Mouse (Mus musculus) urinary bladder, postnatal 10 days (tissue): ENCODE measurements around the gene Pgm1.

Experiments used
- DNase-seq: peaks from one replicate; pipeline ENCODE4 v3.0.0; 2022; ENCODE audit warnings: low spot score

Pgm1 gene

DNA sequence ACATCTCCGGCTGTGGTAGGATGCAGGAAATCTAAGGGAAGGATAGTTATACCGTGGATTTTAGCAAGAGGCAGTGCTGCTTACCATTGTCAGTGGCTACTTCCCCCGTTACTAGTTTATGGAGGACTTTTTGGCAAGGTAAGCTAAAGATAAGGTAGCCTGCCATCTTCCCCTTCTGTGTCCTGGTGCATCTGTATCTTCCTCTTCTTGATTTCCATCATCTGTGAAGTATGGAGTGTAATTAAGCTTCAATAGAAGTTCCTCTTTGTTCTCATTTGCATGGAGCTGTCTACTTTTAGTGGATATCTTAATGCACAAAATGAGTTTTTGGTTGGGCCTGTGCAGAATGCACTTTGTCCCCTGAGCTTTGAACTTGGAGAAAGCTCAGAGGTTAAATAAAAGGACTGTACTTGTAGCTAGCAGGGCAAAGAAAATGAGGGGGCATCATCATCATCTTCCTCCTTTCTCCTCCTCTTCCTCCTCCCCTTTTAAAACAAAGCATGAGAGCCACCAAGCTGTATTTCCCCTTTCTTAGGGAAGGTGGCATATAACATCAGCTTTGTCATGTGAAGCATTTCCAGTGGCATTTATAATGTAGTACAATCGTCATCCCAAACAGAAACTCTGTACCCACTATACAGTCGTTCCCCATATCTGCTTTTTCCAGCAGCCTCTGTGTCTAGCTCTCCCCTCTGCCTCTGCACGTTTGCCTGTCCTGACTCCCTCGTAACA, 29.0 kb downstream of the Pgm1 start:
- DNase-seq = no peak

DNA sequence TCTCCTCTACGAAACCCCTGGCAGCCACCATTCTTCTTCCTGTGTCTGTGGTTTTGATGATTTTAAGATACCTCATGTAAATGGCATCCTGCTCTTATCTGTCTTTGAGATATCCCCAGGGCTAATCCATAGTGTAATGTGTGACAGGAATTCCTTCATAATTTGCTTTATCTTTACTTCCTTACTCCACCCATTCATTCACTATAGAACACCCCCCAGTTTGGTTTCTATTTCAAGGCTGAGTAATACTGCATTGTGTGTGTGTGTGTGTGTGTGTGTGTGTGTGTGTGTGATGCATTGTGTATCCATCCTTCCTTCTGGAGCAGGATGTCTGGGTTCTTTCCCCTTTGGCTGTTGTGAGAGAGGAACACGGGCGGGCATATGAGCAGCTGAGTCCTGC, 30.1 kb downstream of the Pgm1 start:
- DNase-seq = no peak

DNA sequence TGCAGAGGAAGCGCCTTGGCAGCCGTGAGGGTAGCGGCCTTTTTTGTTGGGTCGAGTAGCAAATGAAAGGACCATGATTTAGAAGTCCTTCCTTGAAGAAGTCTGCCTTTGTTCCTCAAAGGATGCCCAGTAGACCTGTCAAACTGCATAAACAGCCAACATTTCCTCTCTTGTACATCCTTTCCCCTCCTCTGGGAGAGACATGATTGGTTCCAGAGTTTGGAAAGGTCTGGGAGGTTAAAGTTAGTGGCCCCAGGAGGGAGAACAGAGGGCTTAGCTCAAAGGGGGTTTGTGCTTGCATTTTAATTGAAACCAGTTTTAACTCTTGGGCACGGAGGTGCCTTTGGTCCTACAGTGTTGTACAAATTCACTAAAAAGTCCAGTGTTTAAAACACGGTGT, 37.3 kb downstream of the Pgm1 start:
- DNase-seq = no peak

DNA sequence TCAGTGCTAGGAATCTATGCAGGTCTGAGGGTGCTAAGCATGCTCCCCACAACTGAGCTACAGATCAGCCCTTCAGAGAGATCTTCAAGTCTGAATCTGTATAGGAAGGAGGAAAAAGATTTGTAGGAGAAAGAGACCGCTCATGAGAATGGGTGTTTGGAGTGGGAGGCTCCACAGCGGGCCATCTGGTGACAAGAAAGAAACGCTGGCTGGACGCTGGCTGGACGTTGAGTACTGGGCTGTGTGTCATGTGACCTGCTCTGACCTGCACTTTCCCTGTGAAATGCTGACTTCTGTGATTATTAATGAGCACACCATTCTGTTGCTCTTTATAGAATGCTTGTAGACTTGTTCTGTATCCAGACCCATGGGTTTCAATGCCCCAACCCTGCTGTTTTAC, 40.1 kb downstream of the Pgm1 start:
- DNase-seq = no peak

DNA sequence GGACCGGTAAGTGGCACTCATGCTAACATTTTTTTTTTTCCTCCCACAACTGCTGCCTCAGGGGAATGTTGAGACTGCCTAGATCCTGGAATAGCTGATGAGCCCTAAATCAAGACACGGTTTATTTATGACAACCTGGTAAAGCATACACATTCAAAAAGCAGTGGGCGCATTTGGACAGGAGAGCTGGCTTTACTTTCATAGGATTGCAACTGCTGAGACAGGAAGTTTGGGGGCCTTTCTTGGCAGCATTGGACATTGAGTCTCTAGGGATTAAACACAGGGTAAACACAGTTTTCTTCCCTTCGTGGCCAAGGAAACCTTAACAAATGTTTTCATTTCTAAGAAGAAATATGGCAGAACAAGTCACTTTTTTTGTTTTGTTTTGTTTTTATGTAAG, 40.9 kb downstream of the Pgm1 start:
- DNase-seq = no peak

DNA sequence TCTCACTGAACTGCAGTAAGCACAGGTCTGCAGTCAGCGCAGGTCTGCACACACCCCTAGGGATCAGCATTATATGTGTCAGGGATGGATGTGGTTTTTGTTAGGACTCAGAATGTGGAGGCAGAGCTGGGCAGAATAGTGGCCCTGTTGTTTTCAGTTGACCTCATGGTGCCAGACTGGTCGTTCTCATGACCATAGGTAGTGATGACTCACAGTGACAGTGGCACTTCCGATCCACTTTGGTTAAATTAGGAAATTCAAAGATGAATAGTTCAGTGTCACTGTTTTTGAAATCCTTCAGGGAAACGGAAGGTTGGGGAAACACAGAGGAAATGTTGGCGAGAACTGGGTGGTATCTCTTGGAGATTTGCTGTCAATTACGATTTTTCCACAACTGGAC, 43.7 kb downstream of the Pgm1 start:
- no peak for DNase-seq

DNA sequence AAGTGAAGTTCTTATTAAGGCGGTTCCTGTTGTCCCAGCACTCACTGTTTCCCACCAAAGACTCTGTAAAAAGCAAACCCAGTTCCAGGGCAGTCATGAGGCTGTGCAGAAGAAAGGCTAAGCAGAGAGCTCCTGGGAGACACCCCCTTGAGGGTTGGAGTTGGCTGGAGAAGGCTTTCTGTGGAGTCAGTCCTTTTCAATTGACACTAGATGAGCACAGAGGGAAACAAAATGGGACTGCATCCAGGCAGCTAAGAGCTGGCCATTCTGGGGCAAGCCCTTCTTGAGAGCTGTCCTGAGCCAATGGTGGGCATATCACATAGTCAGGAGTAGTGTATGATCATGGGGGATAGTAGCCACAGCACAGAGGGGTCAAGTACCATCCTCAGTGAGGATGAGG, 44.7 kb downstream of the Pgm1 start:
- DNase-seq = no peak

DNA sequence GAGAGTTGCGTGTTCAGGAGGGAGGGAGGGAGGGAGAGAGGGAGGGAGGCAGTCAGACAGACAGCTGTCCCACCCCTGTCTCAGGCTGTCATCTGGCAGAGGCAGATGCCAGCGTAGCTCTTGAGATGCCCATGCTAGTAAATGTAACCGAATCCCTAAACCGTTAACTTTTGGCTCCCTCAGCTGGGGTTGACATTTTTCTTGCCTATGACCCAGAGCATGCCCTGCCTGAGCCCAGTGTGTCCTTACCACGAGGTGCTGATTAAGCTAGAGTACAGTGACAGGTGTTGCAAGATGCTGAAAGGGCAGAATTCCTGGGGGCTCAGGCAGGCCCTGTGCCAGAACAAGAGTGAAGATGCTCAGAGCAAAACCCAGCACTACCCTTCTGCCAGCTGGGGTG, 45.2 kb downstream of the Pgm1 start:
- no peak for DNase-seq

DNA sequence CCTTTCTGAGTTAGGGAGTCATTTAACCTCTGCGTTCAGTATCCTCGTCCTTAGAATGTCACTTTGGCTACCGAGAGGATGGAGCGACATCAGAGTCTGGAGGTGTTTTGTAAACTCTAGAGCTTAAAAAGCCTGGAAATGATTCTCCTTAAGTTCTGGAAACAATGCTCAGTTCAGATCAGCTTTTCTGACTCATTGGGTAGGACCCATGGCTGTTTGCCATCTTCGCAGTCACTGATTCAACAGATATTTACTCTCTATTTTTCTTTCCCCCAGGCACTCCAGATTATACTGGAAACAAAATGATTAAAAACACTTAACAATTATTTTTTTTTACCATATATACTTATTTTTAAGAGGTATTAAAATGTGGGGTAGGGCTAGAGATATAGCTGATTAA, 50.1 kb downstream of the Pgm1 start:
- DNase-seq = no peak

DNA sequence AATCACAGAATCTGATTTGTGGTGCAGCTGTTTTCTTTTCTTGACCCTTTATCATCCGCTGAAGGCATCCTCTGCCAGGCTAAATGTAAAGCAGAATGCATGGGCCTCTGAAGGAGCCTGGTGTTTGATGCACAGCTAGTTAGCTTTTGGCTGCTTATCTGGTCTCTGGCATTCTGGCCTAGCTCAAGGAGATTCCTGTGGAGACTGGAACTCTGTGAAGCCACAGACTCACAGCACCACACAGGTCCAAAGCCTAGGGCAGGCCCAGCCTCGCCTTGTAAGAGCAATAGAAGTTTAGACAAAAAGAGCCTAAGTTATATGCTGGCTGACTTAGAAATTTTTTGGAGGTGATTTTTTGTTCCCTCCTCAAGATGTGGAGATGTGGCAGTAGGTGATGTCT, 52.0 kb downstream of the Pgm1 start:
- DNase-seq = no peak

DNA sequence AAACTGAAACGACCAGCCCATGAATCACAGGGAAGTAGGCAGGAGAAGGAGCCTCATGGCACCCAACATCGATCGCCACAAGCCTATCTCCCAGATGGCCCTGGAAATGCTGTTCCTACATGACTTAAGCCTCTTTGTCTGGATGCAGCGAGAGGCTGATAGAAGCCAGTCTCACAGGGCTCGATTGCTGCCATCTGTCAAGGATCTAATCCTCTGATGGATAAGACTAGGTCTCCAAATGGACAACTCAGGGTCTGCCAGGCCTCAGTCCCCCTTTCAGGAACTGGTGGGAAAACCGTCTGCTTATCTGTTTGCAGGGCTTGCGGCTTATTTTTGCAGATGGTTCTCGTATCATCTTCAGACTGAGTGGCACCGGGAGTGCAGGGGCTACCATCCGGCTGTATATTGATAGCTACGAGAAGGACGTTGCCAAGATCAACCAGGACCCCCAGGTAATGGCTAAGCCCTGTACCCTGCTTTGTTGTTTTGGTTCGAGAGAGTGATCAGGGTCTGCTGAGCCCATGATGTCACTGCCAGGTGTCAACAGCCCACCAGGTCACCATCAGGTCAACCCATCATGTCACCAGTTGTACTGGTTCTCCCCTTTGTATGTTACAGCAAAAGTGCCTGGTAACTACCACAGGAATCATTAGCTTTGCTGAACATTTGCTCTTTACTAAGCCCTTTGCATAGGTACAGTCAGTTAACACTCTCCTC, 54.6 kb downstream of the Pgm1 start:
- DNase-seq = no peak

DNA sequence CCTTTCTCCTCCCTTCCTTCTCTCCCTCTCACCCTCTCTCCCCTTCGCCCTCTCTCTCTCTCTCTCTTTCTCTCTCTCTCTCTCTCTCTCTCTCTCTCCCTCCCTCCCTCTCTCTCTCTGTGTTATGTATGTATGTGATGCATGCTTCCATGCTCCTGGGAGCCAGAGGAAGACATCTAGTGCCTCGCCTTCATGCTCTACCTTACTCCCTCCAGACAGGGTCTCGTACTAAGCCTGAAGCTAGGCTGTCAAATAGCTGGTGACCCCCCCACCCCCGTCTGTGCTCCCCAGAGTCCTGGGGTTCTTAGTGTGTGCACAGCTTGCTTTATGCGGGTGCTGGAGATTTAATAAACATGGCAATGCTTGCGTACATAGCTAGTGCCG, 55.1 kb downstream of the Pgm1 start:
- DNase-seq = no peak

DNA sequence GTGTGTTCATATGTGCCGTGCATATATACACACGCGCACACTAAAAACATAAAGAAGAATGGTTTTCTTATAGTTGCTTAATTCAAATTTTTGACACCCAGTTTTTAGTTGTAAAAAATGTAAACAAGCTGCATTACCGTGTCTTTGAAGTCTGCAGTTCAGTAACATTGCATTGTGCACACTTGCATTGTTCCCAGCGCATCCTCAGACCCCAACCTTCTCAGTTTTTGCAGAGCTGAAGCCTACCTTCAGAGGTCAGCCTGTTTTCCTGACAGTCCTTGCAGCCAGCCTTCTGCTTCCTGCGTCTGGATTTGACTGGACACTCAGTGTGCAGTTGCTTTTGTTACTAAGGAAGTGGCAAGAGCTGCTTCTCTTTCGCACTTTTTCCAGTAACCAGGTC, 55.9 kb downstream of the Pgm1 start:
- DNase-seq = no peak

DNA sequence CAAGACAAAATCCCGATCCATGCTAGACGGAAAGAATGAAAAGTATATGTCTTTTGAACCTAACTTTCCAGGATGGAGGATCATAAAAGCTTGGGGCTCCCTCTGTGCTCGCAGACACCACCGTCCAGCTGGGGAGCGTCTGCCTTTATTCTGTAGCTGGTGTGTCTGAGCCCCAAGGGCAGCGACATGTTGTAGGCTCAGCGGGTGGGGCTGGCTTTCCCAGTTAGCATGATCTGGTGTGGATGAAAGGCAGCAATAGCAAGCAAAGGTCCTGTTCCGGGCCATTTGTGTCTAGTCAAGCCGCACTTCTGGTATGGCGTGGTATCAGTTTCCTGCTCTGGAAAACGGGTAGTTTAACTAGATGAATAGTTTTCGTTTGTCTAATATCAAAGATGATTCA, 56.4 kb downstream of the Pgm1 start:
- DNase-seq = no peak

DNA sequence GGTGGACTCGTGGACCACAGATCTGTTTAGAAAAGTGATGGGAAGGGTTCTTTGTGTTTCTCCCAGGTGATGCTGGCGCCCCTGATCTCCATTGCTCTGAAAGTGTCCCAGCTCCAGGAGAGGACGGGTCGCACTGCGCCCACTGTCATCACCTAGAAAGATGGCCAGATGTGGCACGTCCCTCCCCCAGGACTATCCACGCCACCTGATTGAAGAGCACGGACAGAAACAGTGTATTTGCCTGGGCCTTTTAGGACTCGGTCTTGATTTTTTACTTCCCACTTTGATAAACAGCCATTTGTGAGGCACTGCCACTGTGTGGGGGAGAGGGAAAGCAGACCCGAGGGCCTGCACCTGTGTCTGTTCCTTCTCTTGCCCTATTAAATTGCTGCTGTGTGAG, 57.4 kb downstream of the Pgm1 start:
- no peak for DNase-seq

DNA sequence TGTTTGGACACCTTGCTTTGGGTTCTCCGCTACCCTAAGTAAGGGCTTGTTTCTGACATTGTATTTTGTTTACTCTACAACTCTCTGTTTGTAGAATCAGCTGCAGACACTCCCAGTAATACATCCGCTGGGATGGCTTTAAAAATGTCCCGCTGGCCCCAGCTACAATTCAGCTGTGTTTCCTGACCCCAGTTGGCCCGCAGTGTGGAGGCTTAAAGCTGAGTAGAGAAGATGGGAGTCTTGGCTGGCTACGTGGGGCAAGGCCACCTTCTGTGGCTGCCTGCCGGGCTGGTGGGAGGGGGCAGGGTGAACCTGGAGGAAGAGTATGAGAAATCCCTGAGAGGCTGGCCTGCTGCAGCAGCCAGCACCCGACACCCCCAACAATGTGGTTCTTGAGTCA, 59.6 kb downstream of the Pgm1 start:
- DNase-seq = no peak

DNA sequence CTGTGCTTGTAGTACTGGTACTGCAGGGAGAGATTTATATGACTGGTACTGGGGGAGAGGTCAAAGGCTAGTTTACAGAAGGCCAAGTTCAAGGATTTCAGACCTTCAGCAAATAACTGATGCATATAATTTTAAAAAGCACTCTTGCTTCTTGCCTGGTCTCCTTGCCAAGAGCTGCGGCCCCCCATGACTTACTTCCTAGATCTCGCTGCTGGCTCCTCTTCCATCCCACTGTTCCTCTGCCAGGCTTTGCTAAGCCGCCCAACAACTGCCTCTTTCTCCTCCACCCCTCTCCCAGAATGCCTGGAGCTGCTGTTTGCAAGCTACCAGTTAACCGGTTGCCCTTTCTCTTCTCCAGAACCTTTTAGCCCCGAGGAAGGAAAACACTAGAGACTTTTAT, 71.8 kb downstream of the Pgm1 start:
- no peak for DNase-seq

DNA sequence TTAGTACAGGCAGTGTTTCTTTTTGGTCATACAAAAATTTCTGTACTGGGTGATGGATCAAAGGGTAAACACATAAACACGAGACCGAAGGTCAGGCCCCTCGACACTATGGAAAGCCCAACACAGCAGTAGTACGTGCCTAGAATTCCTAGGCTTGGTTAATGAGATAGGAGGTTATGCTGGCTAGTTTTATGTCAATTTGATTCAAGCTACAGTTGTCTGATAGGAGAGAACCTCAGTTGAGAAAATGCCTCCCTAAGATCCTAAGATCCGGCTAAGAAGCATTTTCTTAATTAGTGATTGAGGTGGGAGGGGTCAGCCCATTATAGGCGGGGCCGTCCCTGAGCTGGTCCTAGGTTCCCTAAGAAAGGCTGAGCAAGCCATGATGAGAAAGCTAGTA, 72.6 kb downstream of the Pgm1 start:
- DNase-seq = no peak

DNA sequence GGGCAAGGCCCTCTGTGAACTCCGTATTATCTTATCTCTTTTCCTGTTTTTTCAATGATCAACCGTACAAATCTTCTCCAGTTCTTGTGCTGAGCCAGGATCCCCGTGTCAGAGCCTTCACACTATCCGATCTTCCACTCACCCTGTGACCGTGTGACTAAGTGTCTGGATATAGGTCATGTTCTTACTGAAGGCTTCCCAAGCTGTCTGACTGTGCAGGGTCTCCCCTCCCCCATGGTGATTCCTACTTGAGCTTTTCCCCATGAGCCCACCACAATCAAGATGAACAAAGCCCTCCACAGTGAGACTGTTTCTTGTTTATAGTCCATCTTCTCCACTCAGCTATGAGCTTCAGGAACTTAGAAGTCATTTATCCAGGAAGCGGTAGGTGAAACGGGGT, 78.5 kb downstream of the Pgm1 start:
- DNase-seq = no peak

DNA sequence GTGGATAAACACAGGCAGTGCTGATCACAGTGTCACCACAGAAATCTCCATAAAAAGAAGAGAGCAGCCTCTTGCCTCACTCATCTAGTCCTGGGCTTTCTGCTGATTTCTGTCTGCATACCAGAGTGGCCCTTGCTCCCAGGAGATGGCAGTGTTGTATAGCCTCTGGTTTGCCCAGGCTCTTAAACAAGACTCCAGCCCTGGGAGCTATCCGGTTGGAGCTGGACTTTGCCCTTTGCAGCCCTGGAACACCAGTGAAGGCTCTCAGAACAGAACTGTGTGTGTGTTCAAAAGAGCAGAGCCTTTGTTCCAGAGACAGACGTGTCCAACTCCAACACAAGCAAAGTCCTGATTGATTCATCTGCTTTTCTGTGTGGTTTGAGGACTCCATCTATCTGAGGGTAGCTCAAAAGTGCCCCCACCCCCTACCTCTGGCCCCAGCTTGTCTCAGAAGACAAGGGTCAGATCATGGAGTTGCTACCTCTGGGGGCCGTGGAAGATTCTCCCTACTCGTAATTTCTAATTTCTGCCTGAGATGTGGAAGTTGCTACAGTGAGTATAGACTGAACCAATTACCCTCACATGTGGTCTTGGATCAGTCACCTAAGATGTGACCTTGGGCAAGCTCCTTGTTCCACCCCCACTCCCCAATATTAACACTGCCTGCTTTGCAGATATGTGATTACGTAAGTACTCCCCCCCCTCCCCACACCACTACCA, 79.3 kb downstream of the Pgm1 start:
- no peak for DNase-seq

DNA sequence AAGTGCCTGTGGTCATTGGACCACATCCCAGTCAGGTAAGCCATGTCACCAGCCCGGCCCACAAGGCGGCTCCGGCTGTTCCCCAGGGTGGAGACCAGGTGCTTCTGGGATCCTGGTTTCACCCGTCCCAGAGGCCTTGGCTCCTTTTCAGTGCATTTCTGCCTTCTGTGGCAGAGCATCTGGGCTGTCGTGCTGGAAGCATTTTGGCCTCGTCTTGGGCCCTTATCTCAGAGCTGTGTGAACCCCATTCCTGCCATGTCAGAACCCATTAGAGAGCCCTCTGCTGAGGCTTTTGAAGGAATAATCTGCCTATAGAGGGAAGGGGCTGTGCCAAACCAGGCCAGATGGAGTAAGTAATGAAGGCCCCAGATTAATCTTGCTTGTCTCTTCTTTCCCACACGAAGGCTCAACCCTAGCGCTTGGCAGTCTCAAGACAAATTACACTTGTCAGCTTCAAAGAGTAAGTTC, 80.0 kb downstream of the Pgm1 start:
- no peak for DNase-seq

DNA sequence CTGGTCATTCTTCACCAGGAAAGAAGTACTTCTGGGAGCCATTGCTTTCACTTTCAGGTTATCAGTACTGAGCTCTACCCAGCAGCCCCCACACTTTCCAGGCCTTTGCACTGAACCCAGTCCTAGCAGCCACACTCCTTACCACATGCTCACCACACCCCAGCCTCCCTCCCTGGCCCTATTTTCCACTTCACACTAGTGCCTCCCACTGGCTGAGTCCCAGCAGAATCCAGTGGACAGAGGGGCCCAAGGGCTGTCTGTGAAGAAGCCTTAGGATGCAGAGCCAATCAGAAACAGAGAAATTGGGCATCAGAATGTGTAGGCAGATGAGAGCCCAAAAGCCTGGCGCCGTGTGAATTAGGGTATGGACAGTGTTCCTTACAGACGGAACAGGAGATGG, 81.7 kb downstream of the Pgm1 start:
- no peak for DNase-seq

DNA sequence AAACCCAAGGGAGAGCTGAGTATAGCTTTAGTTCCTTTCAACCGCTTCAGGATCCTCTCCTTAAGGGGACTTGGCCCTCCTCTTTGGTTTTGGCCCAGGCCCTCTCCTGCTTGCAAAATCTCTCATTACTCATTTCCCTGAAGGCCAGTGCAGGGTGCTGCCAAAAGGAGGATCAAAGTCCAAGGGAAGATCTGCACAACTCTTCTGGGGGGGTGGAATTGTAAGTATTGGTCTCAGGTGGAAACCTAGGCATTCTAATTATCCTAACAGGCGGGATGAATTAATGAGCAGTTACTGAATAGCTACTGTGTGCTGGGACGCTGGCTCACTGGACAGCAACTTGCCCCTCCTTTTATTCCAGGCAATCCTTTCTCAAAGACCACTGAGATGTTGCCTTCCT, 82.3 kb downstream of the Pgm1 start:
- no peak for DNase-seq
